Mouse (Mus musculus) myocyte (in vitro differentiated cells): ENCODE data around the gene Rad51b.

ENCODE experiments used
- MYOD1 ChIP-seq, 3 experiments: IDR thresholded peaks; one replicate each; pipeline ENCODE4 v1.6.1; 2011; ENCODE audit warnings: control low read depth in 2 of 3, low read depth in 2 of 3, mild to moderate bottlenecking in 2 of 3, moderate library complexity in 1 of 3; ENCODE audit not compliant: insufficient read length in 2 of 3, control insufficient read depth in 1 of 3
- POLR2A ChIP-seq: IDR thresholded peaks from one replicate; pipeline ENCODE4 v1.6.1; 2011; ENCODE audit warnings: low read depth, mild to moderate bottlenecking, control low read depth, moderate library complexity; ENCODE audit not compliant: insufficient read length
- TCF12 ChIP-seq: IDR thresholded peaks from one replicate; pipeline ENCODE4 v1.6.1; 2011; ENCODE audit warnings: mild to moderate bottlenecking, control low read depth; ENCODE audit not compliant: poor library complexity, insufficient read depth, severe bottlenecking
- USF1 ChIP-seq: IDR thresholded peaks from one replicate; pipeline ENCODE4 v1.6.1; 2011; ENCODE audit warnings: low read depth, mild to moderate bottlenecking, control low read depth, moderate library complexity

DNA sequence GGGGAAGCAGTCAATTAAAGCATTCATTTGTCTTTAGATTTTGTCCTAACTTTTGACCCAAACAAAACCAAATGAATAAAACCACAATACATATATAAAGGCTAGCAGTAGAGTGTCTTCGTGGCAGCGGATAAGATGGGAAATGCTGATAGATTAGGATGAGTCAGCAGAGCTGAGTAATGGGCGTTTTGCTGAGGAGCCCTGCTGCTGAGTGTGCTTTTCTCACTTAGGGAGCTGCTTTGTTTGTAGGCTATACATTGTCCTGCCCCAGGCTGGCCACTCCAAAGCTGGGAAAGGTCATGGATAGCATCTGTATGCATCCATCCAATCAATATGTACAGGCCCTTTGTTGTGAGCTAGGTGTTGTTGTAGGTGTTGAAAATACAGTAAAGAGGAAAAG, 204.8 kb downstream of the Rad51b start:
- TF ChIP-seq MYOD1 (IDR thresholded peaks at IDR 0.05; ENCODE audit: control insufficient read depth in 1 of 3, insufficient read length in 2 of 3, low read depth in 2 of 3): no peak
- TF ChIP-seq POLR2A: no peak
- no peak for TF ChIP-seq USF1
- no peak for TF ChIP-seq TCF12
